Mouse (Mus musculus) layer of hippocampus, adult 8-10 months (tissue): ENCODE measurements around the gene Gm20830. TPM values are rescaled to one million over a fixed set of nuclear protein-coding genes. Genes with fewer than 3 reads are reported as not detected.
"Not testable (repeated sequence)": the region's sequence is repeated elsewhere in the genome, so short reads cannot be mapped to it uniquely, and the experiment has no call there.

Experiments
- DNase-seq, 2 experiments: peaks; one replicate each; pipeline ENCODE4 v3.0.0; 2022; ENCODE audit warnings: low spot score in 2 of 2
- total RNA-seq, 4 experiments: library from RNA; stranded (reverse); gene quantifications; 2 replicates each; pipeline ENCODE4 v1.2.4; 2022

Gene Gm20830
- not detected for total RNA-seq

DNA sequence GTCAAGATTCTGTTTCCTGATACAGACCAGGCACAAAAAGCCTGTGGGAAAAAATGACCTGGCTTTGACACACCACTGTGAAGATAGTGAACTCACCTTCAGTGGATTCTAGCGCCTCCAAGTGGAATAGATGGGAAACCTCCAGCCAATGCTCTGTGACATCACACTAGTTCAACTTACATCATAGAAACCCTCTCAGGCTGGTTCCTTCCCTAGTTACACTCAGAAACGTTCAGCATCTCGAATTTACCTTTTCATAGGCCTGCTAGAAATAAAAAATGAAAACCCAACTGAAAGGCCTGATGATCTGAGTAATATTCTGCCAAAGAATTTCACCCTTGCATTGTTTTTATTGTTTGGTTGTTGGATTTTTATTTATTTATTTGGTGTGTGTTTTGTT lies at the start of gene Gm20830:
Gene Gm20830 (minus strand): TSS at position 101 of the 400 bp plus-strand sequence.
- not testable (repeated sequence) for DNase-seq

Other genes with a start within 250 kb of the Gm20830 start
- gene Gm21719, start 235.4 kb downstream of the Gm20830 start, total RNA-seq = not detected